Mouse (Mus musculus): ENCODE data around the gene Retreg1. TPM values are rescaled to one million over a fixed set of nuclear protein-coding genes. Genes with fewer than 3 reads are reported as not detected.
A peak's percentile ranks its signal among the peaks of the same experiment; 100 is the strongest.

Gene Retreg1
- polyA plus RNA-seq, 1 experiment from 2014 or later: 19.5 TPM

DNA sequence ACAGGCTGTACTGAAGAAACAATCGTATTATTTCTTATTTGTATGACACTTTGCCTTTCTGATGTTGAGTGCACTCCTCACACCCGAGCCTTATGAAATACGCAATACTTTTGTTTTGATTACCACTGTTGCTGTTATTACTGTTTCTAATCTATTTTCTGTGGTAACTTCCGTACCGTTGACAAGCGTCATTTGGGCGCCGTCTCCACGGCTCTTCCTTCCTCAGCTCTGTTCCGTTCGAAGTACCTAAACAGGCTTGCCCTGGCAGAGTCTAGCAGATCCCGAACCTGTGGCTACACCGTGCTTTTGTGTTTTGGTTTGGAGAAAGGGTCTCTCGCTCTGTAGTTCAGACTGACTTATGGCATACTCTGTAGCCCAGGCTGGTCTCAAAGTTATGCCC, 84.1 kb downstream of the Retreg1 start:
- no peak for ATAC-seq (ENCODE audit: insufficient read depth, low FRiP score)
- Histone ChIP-seq H3K27me3 (ENCODE audit: control insufficient read depth, insufficient read depth, low read length) (no peaks in the 10 kb centered on the region), H3K9ac (ENCODE audit: low read length) (no peak overlapping the region), H3K4me1 (ENCODE audit: control insufficient read depth, insufficient read depth, low read length) (no peaks in the 10 kb centered on the region), H3K27ac (ENCODE audit: low read length) (no peak overlapping the region), H3K9me3 (replicated peaks; ENCODE audit: control insufficient read depth, low read length) (no peaks in the 10 kb centered on the region), H3K4me2 (ENCODE audit: low read depth, low read length) (no peak overlapping the region), H3K36me3 (ENCODE audit: control insufficient read depth, insufficient read depth, low read length) (no peaks in the 10 kb centered on the region), H3K4me3 (replicated peaks; ENCODE audit: low read length) (no peak overlapping the region)
- 89% methylated on average over 14 of the region's 14 CpGs for WGBS

DNA sequence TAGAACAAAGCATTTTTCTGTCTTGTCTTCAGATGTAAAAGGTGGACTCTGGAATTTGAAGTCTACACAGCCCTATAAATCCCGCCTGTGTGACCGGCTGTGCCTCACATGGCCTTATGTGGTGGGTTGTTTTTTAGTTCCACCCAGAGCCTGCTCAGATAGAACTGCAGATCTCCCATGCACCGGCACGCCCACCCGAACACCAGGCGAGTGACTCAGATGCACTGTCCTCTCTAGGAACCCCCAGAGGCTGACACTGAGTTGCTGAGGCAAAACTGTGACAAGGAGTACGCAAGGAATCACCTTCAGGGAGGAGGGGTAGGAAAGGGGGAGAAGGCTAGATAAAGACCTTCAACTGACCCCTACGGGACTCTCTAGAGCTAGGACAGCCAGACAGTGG, 85.0 kb downstream of the Retreg1 start:
- no peak overlapping the region for H3K4me3 ChIP-seq (replicated peaks; ENCODE audit: low read length)
- no peak overlapping the region for H3K4me2 ChIP-seq (ENCODE audit: low read depth, low read length)
- H3K36me3 ChIP-seq (ENCODE audit: control insufficient read depth, insufficient read depth, low read length): no peaks in the 10 kb centered on the region
- no peaks in the 10 kb centered on the region for H3K9me3 ChIP-seq (replicated peaks; ENCODE audit: control insufficient read depth, low read length)
- no peaks in the 10 kb centered on the region for H3K27me3 ChIP-seq (ENCODE audit: control insufficient read depth, insufficient read depth, low read length)
- H3K4me1 ChIP-seq (ENCODE audit: control insufficient read depth, insufficient read depth, low read length): peaks cover 8% of the 10 kb centered on the region
- no peak overlapping the region for H3K9ac ChIP-seq (ENCODE audit: low read length)
- 82% methylated on average over 8 of the region's 8 CpGs for WGBS
- ATAC-seq (ENCODE audit: insufficient read depth, low FRiP score): no peak
- no peak overlapping the region for H3K27ac ChIP-seq (ENCODE audit: low read length)

DNA sequence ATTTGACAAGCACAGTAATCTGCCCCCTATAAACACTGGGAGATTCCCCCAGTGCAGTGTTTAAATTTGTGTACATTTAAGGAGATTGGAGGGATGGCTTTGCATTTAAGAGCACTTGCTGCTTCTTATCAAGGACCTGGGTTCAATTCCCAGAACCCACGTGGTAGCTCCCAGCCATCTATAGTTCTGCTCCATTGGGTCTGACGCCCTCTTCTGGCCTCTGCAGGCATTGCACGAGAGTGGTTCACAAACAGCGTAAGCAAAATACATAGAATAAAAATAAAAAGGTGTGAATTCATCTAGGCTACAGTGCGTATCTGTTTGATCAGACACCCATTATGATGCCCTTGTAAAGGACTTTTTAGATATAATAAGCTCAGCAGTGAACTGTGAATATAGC, 85.9 kb downstream of the Retreg1 start:
- H3K4me2 ChIP-seq (ENCODE audit: low read depth, low read length): no peak overlapping the region
- H3K9ac ChIP-seq (ENCODE audit: low read length): no peak overlapping the region
- H3K36me3 ChIP-seq (ENCODE audit: control insufficient read depth, insufficient read depth, low read length): no peaks in the 10 kb centered on the region
- no peak overlapping the region for H3K4me3 ChIP-seq (replicated peaks; ENCODE audit: low read length)
- no peaks in the 10 kb centered on the region for H3K27me3 ChIP-seq (ENCODE audit: control insufficient read depth, insufficient read depth, low read length)
- H3K9me3 ChIP-seq (replicated peaks; ENCODE audit: control insufficient read depth, low read length): no peaks in the 10 kb centered on the region
- WGBS: 69% methylated on average over 5 of the region's 5 CpGs
- H3K4me1 ChIP-seq (ENCODE audit: control insufficient read depth, insufficient read depth, low read length): peaks cover 16% of the 10 kb centered on the region
- H3K27ac ChIP-seq (ENCODE audit: low read length): no peak overlapping the region
- ATAC-seq (ENCODE audit: insufficient read depth, low FRiP score): no peak

DNA sequence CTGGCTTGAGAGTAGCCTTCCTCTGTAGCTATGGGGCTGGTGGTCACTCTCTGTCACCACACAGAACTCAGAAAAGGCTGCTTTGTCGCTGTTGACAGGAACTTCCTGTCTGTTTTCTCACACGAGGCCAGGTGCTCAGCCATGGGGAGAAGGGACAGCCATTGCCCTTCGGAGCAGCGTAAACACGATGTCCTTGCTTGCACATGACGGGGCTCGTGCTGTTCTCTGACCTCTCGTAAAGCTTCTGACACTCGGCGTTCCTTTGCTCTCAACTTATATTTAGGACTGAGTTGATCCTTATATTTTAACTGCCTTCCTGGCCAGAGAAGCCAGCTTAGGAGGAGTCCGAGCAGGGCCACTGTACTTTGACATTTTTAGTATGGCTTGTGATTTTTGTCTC, 86.5 kb downstream of the Retreg1 start:
- no peak for ATAC-seq (ENCODE audit: insufficient read depth, low FRiP score)
- Histone ChIP-seq H3K27me3 (ENCODE audit: control insufficient read depth, insufficient read depth, low read length) (no peaks in the 10 kb centered on the region), H3K36me3 (ENCODE audit: control insufficient read depth, insufficient read depth, low read length) (no peaks in the 10 kb centered on the region), H3K9me3 (replicated peaks; ENCODE audit: control insufficient read depth, low read length) (no peaks in the 10 kb centered on the region), H3K9ac (ENCODE audit: low read length) (no peak overlapping the region), H3K4me3 (replicated peaks; ENCODE audit: low read length) (no peak overlapping the region), H3K4me2 (ENCODE audit: low read depth, low read length) (no peak overlapping the region), H3K27ac (ENCODE audit: low read length) (no peak overlapping the region), H3K4me1 (ENCODE audit: control insufficient read depth, insufficient read depth, low read length) (peaks cover 18% of the 10 kb centered on the region)
- WGBS: 58% methylated on average over 11 of the region's 11 CpGs

DNA sequence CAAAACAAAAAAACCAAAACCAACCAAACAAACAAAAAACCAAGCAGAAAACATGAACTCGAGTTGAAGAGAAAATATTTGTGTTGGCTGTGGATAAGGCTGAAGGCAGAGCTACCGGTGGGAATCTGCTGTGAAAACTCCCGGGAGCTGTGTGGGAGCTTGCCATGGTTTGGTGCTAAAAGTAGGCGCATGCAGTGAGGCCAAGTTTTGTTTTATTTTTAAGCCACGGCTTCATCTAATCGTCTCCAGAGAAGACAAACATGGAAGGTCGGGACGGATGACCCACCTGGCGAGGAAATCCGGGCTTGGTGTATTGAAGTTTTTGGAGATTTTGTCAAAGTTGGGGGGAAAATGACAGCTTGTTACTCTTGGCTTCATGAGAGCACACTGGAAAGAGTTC, 87.0 kb downstream of the Retreg1 start:
- Histone ChIP-seq H3K27ac (ENCODE audit: low read length) (no peak overlapping the region), H3K4me1 (ENCODE audit: control insufficient read depth, insufficient read depth, low read length) (peaks cover 18% of the 10 kb centered on the region), H3K9ac (ENCODE audit: low read length) (no peak overlapping the region), H3K9me3 (replicated peaks; ENCODE audit: control insufficient read depth, low read length) (no peaks in the 10 kb centered on the region), H3K4me2 (ENCODE audit: low read depth, low read length) (no peak overlapping the region), H3K4me3 (replicated peaks; ENCODE audit: low read length) (no peak overlapping the region), H3K36me3 (ENCODE audit: control insufficient read depth, insufficient read depth, low read length) (no peaks in the 10 kb centered on the region), H3K27me3 (ENCODE audit: control insufficient read depth, insufficient read depth, low read length) (no peaks in the 10 kb centered on the region)
- WGBS: 72% methylated on average over 10 of the region's 10 CpGs
- no peak for ATAC-seq (ENCODE audit: insufficient read depth, low FRiP score)

DNA sequence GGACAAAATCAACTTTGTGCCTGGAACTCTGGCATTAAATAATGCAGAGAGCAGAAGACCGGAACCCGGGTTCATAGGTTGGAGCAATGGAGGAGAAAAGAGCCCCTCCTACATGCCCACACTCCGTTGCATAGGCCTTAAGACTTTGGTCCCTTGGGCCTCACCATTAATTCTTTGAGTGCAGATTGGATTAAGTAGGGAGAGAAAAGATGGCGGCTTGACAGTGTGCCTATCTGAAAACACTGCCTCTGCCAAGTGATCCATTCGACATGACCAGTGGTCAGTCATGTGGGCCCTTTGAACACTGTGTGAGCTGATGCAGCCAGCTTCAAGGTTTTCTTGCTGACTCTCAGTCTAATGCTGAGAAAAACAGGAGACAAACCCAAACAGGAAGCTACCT, 87.7 kb downstream of the Retreg1 start:
- 93% methylated on average over 5 of the region's 5 CpGs for WGBS
- Histone ChIP-seq H3K27me3 (ENCODE audit: control insufficient read depth, insufficient read depth, low read length) (no peaks in the 10 kb centered on the region), H3K9me3 (replicated peaks; ENCODE audit: control insufficient read depth, low read length) (no peaks in the 10 kb centered on the region), H3K4me3 (replicated peaks; ENCODE audit: low read length) (no peak overlapping the region), H3K4me1 (ENCODE audit: control insufficient read depth, insufficient read depth, low read length) (peaks cover 18% of the 10 kb centered on the region), H3K9ac (ENCODE audit: low read length) (no peak overlapping the region), H3K27ac (ENCODE audit: low read length) (no peak overlapping the region), H3K36me3 (ENCODE audit: control insufficient read depth, insufficient read depth, low read length) (no peaks in the 10 kb centered on the region), H3K4me2 (ENCODE audit: low read depth, low read length) (no peak overlapping the region)
- ATAC-seq (ENCODE audit: insufficient read depth, low FRiP score): no peak

DNA sequence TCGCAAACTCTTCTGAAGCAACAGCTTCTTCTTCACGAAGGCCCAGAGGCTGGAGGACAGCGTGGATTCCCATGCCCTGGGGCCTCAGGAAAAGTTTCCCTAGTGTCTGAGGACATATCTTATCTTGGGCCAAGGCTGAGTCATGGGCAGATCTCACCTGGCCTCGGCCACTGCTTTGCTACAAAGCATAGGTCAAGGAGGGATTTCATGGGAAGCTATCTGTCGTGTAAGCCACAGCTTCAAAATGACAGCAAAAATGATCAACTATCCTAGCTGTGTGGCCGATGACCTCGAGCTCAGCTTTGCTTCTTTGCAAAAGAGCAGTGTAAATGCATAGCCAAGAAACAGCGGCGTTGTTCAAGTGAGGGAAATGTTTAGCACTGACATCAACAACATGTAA, 89.5 kb downstream of the Retreg1 start:
- WGBS: 58% methylated on average over 9 of the region's 9 CpGs
- Histone ChIP-seq H3K27me3 (ENCODE audit: control insufficient read depth, insufficient read depth, low read length) (no peaks in the 10 kb centered on the region), H3K4me2 (ENCODE audit: low read depth, low read length) (no peak overlapping the region), H3K27ac (ENCODE audit: low read length) (peak overlapping the region; percentile 31; the same call in 1 of the 2 replicates), H3K4me1 (ENCODE audit: control insufficient read depth, insufficient read depth, low read length) (peaks cover 18% of the 10 kb centered on the region), H3K9ac (ENCODE audit: low read length) (no peak overlapping the region), H3K36me3 (ENCODE audit: control insufficient read depth, insufficient read depth, low read length) (no peaks in the 10 kb centered on the region), H3K4me3 (replicated peaks; ENCODE audit: low read length) (no peak overlapping the region), H3K9me3 (replicated peaks; ENCODE audit: control insufficient read depth, low read length) (no peaks in the 10 kb centered on the region)
- ATAC-seq (ENCODE audit: insufficient read depth, low FRiP score): no peak

DNA sequence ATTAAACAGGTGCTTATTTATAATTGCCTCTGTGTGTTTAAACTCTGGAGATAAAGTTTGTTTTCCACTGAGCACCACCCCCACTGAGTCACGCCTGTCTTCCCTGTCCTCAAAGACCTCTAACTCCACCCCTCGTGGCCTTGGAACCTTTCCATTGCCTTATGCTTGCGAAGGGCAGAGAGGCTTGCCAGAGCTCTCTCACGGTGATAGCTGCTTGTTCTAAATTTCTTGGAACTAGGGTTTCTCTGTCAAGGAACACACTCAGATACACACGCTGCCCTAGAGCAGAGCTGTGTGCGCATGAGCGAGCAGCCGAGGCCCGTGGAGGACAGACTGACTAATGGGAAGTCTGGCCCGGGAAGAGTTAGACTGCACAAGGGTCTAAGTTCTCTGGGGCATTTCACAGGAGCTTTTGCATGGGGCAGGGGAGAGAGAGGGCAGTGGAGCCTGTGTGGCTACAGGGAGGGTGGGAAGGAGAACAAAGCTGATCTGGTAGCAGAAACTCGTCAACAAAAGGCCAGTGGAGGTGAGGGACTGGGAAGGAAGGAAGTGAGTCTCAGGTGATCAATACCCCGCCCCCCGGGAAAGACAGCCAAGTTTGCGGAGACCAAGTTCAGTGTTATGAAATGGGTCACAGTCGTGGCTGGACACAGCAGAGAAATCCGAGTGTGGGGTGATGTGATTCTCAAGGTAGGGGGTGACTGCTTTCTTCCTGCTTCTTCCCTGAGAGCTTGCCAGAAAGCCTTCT, 90.1 kb downstream of the Retreg1 start:
- peak overlapping the region; percentile 56 for H3K9ac ChIP-seq (ENCODE audit: low read length)

DNA sequence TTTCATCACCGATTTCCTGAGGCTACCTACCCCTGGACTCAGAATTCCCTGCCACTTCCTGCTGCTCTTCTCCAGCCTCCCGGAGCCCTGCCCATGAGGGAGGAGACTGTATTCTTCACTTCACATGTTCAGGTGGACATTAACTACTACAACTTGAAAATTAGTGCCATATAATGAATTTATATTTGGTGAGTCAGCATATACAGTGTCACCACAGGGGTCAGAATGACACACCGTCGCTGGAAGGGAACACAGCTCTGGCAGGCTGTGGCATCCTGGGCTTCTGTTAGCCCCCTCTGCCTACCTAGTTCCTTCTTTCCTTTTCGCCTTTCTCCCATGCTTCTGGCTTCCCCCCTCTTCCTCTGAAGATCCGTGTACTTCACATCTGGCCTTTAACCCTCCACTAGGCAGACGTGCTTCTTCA, 90.7 kb downstream of the Retreg1 start:
- H3K36me3 ChIP-seq (ENCODE audit: control insufficient read depth, insufficient read depth, low read length): no peaks in the 10 kb centered on the region
- H3K4me1 ChIP-seq (ENCODE audit: control insufficient read depth, insufficient read depth, low read length): peaks cover 18% of the 10 kb centered on the region
- peak overlapping the region; percentile 38; the same call in 1 of the 2 replicates for H3K4me2 ChIP-seq (ENCODE audit: low read depth, low read length)
- peak overlapping the region; percentile 83; the same call in 1 of the 2 replicates for H3K27ac ChIP-seq (ENCODE audit: low read length)
- WGBS: 56% methylated on average over 7 of the region's 7 CpGs
- peak; percentile 26; the same call in 1 of the 2 replicates for ATAC-seq (ENCODE audit: insufficient read depth, low FRiP score)
- no peaks in the 10 kb centered on the region for H3K27me3 ChIP-seq (ENCODE audit: control insufficient read depth, insufficient read depth, low read length)
- no peak overlapping the region for H3K4me3 ChIP-seq (replicated peaks; ENCODE audit: low read length)
- H3K9me3 ChIP-seq (replicated peaks; ENCODE audit: control insufficient read depth, low read length): no peaks in the 10 kb centered on the region
- 0 out of 2 replicates have a peak overlapping the region, but pooled peaks have one; percentile 56 for H3K9ac ChIP-seq (ENCODE audit: low read length)

More for the DNA sequence above, 90.1 kb downstream of the Retreg1 start:
- H3K9me3 ChIP-seq (replicated peaks; ENCODE audit: control insufficient read depth, low read length): no peaks in the 10 kb centered on the region
- peak overlapping the region; percentile 38 for H3K4me2 ChIP-seq (ENCODE audit: low read depth, low read length)
- peak; percentile 73; the same call in 1 of the 2 replicates for ATAC-seq (ENCODE audit: insufficient read depth, low FRiP score)
- no peak overlapping the region for H3K4me3 ChIP-seq (replicated peaks; ENCODE audit: low read length)
- H3K4me1 ChIP-seq (ENCODE audit: control insufficient read depth, insufficient read depth, low read length): peaks cover 18% of the 10 kb centered on the region
- H3K27ac ChIP-seq (ENCODE audit: low read length): peak overlapping the region; percentile 83
- no peaks in the 10 kb centered on the region for H3K36me3 ChIP-seq (ENCODE audit: control insufficient read depth, insufficient read depth, low read length)
- WGBS: 39% methylated on average over 16 of the region's 16 CpGs
- no peaks in the 10 kb centered on the region for H3K27me3 ChIP-seq (ENCODE audit: control insufficient read depth, insufficient read depth, low read length)

Data from stomach, embryonic 16.5 days (tissue).